Mouse (Mus musculus) spleen, adult 2 months (tissue): Measurements from ENCODE around the gene Sf3a3.

Experiments used
- CTCF ChIP-seq: fragments of 200-500 bp; IDR thresholded peaks from 2 replicates; pipeline ENCODE4 v1.5.1; 2011; ENCODE audit warnings: mild to moderate bottlenecking, inconsistent platforms; ENCODE audit not compliant: insufficient read depth, insufficient read length, insufficient replicate concordance; ENCODE audit errors: extremely low read depth
- POLR2A ChIP-seq: fragments of 200-500 bp; IDR thresholded peaks from 2 replicates; pipeline ENCODE4 v1.6.1; 2011; ENCODE audit warnings: low read depth, low read length, inconsistent platforms

- no peak for TF ChIP-seq POLR2A
- no peak for TF ChIP-seq CTCF
Observed at GRCm38 (mm10) chr4:124674334-124675032, 40.1 kb upstream of the Sf3a3 start.
